Mouse (Mus musculus): Measurements from ENCODE around the gene Ctbp1. TPM values are rescaled to one million over a fixed set of nuclear protein-coding genes. Genes with fewer than 3 reads are reported as not detected.

The Ctbp1 gene
- total RNA-seq, 1 experiment: 91.2 TPM

- no peak overlapping the region for H3K27ac ChIP-seq (ENCODE audit: insufficient read depth, low read depth, low read length, poor library complexity, severe bottlenecking)
- no peak overlapping the region for H3K4me3 ChIP-seq (ENCODE audit: insufficient read depth in 1 of 2, low read depth in 1 of 2, low read length in 2 of 2, poor library complexity in 1 of 2, severe bottlenecking in 1 of 2)
- no peak for TF ChIP-seq MAFK (IDR thresholded peaks at IDR 0.05; ENCODE audit: insufficient read depth, low read depth, low read length)
- no peak for TF ChIP-seq ZNF384 (IDR thresholded peaks at IDR 0.05; ENCODE audit: low read depth, low read length)
- no peak for TF ChIP-seq HCFC1 (IDR thresholded peaks at IDR 0.05; ENCODE audit: borderline replicate concordance, insufficient read depth, low read length)
- TF ChIP-seq ZC3H11A (IDR thresholded peaks at IDR 0.05; ENCODE audit: borderline replicate concordance, low read depth, low read length): no peak
- no peak for TF ChIP-seq CHD2 (IDR thresholded peaks at IDR 0.05; ENCODE audit: low read depth, low read length)
- H3K9me3 ChIP-seq (ENCODE audit: control insufficient read depth, insufficient read depth, low read depth, low read length): no peaks in the 10 kb centered on the region
- in situ Hi-C loops (cut with MboI; ENCODE audit: low sequenced_read_pairs in 2 of 2, unreplicated experiment in 2 of 2): no loop called here
- no peaks in the 10 kb centered on the region for H3K36me3 ChIP-seq (ENCODE audit: control insufficient read depth, insufficient read depth, low read length, poor library complexity, severe bottlenecking)
- no peak for DNase-seq (ENCODE audit: low read depth, low spot score)
- H3K9ac ChIP-seq (ENCODE audit: insufficient read depth, low read depth, low read length, poor library complexity, severe bottlenecking): no peak overlapping the region
- H3K4me1 ChIP-seq (ENCODE audit: control insufficient read depth in 2 of 2, insufficient read depth in 2 of 2, low read length in 2 of 2, poor library complexity in 1 of 2): no peaks in the 10 kb centered on the region
These were observed 46.4 kb downstream of the Ctbp1 start for GRCm38 (mm10) chr5:33228428-33228827.

- Histone ChIP-seq H3K4me3 (ENCODE audit: insufficient read depth in 1 of 2, low read depth in 1 of 2, low read length in 2 of 2, poor library complexity in 1 of 2, severe bottlenecking in 1 of 2) (no peak overlapping the region), H3K9ac (ENCODE audit: insufficient read depth, low read depth, low read length, poor library complexity, severe bottlenecking) (no peak overlapping the region), H3K9me3 (ENCODE audit: control insufficient read depth, insufficient read depth, low read depth, low read length) (no peaks in the 10 kb centered on the region), H3K36me3 (ENCODE audit: control insufficient read depth, insufficient read depth, low read length, poor library complexity, severe bottlenecking) (no peaks in the 10 kb centered on the region), H3K27ac (ENCODE audit: insufficient read depth, low read depth, low read length, poor library complexity, severe bottlenecking) (no peak overlapping the region), H3K4me1 (ENCODE audit: control insufficient read depth in 2 of 2, insufficient read depth in 2 of 2, low read length in 2 of 2, poor library complexity in 1 of 2) (no peaks in the 10 kb centered on the region)
- DNase-seq (ENCODE audit: low read depth, low spot score): no peak
- in situ Hi-C loops (cut with MboI; ENCODE audit: low sequenced_read_pairs in 2 of 2, unreplicated experiment in 2 of 2): no loop called here
- no peak for TF ChIP-seq HCFC1 (IDR thresholded peaks at IDR 0.05; ENCODE audit: borderline replicate concordance, insufficient read depth, low read length)
- no peak for TF ChIP-seq MAFK (IDR thresholded peaks at IDR 0.05; ENCODE audit: insufficient read depth, low read depth, low read length)
- TF ChIP-seq ZC3H11A (IDR thresholded peaks at IDR 0.05; ENCODE audit: borderline replicate concordance, low read depth, low read length): no peak
- no peak for TF ChIP-seq CHD2 (IDR thresholded peaks at IDR 0.05; ENCODE audit: low read depth, low read length)
- TF ChIP-seq ZNF384 (IDR thresholded peaks at IDR 0.05; ENCODE audit: low read depth, low read length): no peak
These were observed 49.1 kb downstream of the Ctbp1 start for GRCm38 (mm10) chr5:33225673-33226072.

DNA sequence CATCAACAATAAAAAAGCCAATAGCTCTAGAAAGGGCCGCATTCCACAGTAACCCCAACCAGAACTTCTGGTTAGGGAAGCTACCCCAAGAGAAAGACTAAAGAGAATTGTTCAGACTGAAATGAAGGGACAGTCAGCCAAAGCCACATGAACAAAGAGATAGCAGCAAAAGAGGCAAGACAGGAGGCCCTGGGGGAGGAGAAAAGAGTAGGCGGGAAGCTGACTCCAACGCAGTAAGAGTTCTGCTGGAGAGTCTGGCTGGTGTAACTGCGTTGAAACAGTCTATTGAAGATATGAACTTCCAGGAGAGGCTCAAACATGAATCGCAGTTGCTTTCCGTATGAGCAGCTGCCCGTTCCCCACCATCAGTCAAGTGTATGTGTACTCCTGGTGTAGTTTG is 50.3 kb downstream of the Ctbp1 start:
- TF ChIP-seq ZC3H11A (IDR thresholded peaks at IDR 0.05; ENCODE audit: borderline replicate concordance, low read depth, low read length) (no peak), MAFK (IDR thresholded peaks at IDR 0.05; ENCODE audit: insufficient read depth, low read depth, low read length) (no peak), CHD2 (IDR thresholded peaks at IDR 0.05; ENCODE audit: low read depth, low read length) (no peak), HCFC1 (IDR thresholded peaks at IDR 0.05; ENCODE audit: borderline replicate concordance, insufficient read depth, low read length) (no peak), ZNF384 (IDR thresholded peaks at IDR 0.05; ENCODE audit: low read depth, low read length) (no peak)
- Histone ChIP-seq H3K9me3 (ENCODE audit: control insufficient read depth, insufficient read depth, low read depth, low read length) (no peaks in the 10 kb centered on the region), H3K4me3 (ENCODE audit: insufficient read depth in 1 of 2, low read depth in 1 of 2, low read length in 2 of 2, poor library complexity in 1 of 2, severe bottlenecking in 1 of 2) (no peak overlapping the region), H3K27ac (ENCODE audit: insufficient read depth, low read depth, low read length, poor library complexity, severe bottlenecking) (no peak overlapping the region), H3K9ac (ENCODE audit: insufficient read depth, low read depth, low read length, poor library complexity, severe bottlenecking) (no peak overlapping the region), H3K4me1 (ENCODE audit: control insufficient read depth in 2 of 2, insufficient read depth in 2 of 2, low read length in 2 of 2, poor library complexity in 1 of 2) (no peaks in the 10 kb centered on the region), H3K36me3 (ENCODE audit: control insufficient read depth, insufficient read depth, low read length, poor library complexity, severe bottlenecking) (no peaks in the 10 kb centered on the region)
- no peak for DNase-seq (ENCODE audit: low read depth, low spot score)
- in situ Hi-C loops (cut with MboI; ENCODE audit: low sequenced_read_pairs in 2 of 2, unreplicated experiment in 2 of 2): no loop called here

DNA sequence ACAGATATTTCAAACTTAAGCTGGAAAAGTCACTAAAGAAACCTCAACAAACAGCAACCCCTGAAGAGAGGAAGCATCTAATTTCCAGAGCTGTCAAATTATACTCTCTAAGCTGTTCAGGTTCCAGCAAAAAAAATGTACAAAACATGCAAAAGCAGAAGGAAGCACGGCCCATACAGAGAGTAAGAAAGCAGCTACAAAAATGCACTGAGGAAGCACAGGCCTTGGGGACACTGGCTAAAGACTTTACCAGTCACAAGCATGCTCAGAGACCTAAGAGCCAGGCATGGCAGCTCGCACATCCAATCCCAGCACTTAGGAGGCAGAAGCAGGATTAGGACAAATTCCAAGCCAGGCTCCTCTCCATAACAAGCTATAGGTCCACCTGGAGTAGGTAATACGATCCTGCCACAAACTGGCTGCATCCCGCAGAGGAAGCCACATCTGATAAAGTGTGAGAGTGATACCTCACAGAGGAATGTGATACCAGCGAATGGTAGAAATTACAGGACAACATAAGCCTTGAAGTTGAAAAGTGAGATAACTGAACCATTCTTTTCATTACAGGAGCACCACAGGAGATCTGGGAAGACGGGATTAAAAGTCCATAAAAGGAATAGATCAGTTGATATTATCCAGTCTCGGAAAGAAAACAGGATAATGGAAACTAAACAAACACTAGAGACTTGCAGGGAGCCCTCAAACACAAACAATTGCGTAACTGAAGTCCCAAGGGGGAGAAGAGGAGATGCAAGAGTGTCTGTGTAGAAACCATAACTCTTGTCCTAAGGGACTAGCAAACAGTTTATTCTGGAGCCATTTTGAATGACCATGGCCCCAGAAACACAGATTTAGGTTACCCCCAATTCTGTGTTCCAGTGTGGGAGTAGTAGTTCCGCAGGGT is 51.7 kb downstream of the Ctbp1 start:
- no peak for DNase-seq (ENCODE audit: low read depth, low spot score)
- TF ChIP-seq HCFC1 (IDR thresholded peaks at IDR 0.05; ENCODE audit: borderline replicate concordance, insufficient read depth, low read length): no peak
- in situ Hi-C loops (cut with MboI; ENCODE audit: low sequenced_read_pairs in 2 of 2, unreplicated experiment in 2 of 2): no loop called here
- no peaks in the 10 kb centered on the region for H3K36me3 ChIP-seq (ENCODE audit: control insufficient read depth, insufficient read depth, low read length, poor library complexity, severe bottlenecking)
- H3K4me3 ChIP-seq (ENCODE audit: insufficient read depth in 1 of 2, low read depth in 1 of 2, low read length in 2 of 2, poor library complexity in 1 of 2, severe bottlenecking in 1 of 2): no peak overlapping the region
- no peak overlapping the region for H3K9ac ChIP-seq (ENCODE audit: insufficient read depth, low read depth, low read length, poor library complexity, severe bottlenecking)
- H3K4me1 ChIP-seq (ENCODE audit: control insufficient read depth in 2 of 2, insufficient read depth in 2 of 2, low read length in 2 of 2, poor library complexity in 1 of 2): peaks cover 0 to 3% of the 10 kb centered on the region in 2 experiments; a peak in 2 of 4 replicates
- no peaks in the 10 kb centered on the region for H3K9me3 ChIP-seq (ENCODE audit: control insufficient read depth, insufficient read depth, low read depth, low read length)
- H3K27ac ChIP-seq (ENCODE audit: insufficient read depth, low read depth, low read length, poor library complexity, severe bottlenecking): no peak overlapping the region

All from ES-E14 (cell line).